Mouse (Mus musculus) CD8-positive naive resting alpha-beta T cell, adult 2 months (primary cell): ENCODE data around the gene Prdx5.
"Not testable (repeated sequence)": the region's sequence is repeated elsewhere in the genome, so short reads cannot be mapped to it uniquely, and the experiment has no call there.

Source experiments
- DNase-seq, 2 experiments: peaks; one replicate each; pipeline ENCODE4 v3.0.0; 2022; ENCODE audit warnings: low read depth in 2 of 2, low spot score in 2 of 2

Gene Prdx5

DNA sequence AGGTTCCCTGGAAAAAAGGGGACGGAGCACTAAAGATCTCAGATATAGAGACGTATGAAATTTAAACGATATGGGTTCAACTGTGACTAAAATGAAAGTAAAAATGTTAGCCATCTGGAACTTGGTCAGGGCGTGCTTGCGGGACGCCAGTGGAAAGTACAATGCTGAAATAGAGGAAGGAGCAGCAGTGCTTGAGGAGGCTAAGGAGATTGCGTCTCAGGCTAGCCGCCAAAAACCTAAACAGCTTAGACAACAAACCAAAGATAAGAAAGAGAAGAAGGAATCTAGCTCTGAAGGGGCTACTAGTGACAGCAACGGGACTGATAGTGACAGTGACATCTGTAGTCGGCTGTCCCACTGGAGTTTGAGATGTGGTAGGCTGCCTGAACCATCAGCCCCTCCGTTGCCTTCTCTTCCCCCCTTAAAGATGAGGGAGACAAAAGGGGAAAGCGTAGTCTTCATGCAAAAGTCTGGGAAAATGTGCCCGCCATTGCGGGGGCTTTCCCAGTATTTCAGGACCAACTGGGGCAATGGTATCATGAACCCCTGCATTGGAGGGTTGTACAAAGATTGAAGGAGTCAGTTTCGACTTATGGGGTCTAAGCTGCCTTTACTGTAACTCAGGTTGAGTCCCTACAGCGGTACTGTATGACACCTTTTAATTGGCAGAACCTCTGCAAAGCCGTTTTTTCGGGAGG is 14.1 kb downstream of the Prdx5 start:
- DNase-seq: not testable (repeated sequence)

DNA sequence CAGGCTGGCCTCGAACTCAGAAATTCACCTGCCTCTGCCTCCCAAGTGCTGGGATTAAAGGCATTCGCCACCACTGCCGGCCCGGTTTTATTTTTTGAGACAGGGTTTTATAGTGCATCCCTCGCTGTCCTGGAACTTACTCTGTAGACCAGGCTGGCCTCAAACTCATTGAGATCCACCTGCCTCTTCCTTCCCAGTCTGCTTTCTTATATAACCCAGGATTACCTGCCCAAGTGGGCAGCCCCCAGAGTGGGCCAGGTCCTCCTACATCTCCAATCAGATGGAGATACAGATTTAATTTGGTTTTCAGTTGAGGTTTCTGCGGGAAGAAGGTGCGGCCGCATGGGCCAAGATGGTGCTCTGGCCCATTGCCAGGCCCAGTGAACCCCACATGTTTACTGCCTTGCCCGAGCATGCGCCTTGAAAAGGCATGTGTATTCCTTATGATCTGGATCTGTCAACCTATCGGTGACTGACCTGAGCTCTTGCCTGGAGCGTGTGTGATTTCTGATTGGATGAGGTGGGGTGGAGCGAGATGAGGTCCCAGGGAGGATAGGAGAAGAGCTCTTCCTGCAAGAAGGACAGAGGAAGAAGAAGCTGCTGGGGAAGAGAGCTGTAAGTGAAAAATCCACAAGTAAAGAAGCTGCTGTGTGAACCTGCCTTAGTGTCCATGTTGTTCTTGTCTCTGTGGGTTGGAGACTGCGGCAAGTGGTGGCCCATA is 16.0 kb downstream of the Prdx5 start:
- DNase-seq: no peak

DNA sequence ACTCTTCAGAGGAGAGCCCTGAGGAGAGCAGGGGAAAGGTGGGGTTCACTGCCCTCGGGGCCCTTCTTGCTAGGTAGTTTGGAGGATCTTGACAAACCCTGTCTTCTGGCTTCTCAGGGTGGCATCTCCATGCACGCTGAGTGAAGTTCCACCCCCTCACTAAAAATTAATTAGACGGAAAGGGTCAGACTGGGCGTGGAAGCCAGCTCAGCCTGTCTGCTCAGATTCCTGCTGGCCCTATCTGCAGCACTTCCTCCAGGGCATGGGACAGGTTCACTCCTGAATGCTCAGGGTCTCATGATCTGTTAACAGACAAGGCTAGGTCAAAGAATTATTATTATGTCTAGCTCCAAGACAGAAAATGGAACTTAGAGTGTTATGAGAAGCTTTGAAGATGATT is 17.4 kb downstream of the Prdx5 start:
- no peak for DNase-seq

DNA sequence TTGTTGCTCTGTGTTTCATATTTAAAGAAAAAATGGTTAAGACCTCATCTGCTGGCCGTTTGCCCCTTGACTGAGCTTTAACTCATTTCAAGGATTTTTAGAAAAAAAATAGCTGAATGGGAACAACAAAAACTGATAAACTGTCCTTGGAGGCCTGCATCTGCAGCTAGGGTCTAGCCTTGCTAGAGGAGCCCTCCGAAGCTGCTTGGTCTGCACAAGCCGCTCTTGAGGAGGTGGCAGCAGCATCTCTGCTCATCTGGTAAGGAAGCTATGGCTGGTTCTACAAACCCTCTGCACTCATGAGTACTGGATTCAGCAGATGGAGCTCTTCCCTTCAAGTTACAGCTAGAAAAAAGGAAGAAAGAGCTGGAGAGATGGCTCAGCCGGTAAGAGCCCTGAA is 31.9 kb downstream of the Prdx5 start:
- DNase-seq: no peak

DNA sequence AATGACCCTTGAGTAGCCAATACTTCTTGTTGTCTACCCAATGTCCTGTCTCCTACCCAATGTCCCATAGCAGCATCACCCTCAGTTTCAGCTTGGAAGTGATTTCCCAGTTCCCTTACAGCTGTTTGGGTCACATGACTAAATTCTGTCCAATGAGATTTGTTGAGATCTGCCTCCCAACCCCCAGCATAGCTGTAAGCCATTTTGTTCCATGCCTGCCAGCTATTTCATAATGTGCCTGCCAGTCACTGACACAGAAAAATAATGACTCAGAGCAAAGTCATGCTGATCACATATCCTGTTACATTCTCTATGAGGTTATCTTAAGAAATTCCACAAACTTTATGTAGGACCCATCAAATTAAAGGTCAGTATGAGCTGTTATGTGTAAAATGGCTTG is 33.1 kb downstream of the Prdx5 start:
- DNase-seq: no peak

DNA sequence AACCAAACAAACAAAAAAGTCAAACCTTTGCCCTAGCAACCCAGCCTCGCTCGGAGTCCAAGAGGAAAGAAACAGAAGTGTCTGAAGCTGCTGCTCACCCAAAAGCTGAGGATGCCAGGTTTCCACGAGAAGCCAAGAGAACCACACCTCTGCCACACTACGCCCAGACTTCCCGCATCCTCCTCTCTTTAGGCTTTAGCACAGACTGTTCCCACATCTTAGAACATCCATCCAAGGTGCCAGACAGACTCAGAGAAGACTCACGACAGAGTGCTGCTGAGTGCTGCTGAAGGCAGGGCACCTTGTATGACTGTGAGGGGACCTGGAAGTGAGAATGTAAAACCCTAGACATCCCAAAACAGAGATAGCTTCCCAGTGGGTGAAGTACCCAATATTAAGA is 34.1 kb downstream of the Prdx5 start:
- DNase-seq: no peak

DNA sequence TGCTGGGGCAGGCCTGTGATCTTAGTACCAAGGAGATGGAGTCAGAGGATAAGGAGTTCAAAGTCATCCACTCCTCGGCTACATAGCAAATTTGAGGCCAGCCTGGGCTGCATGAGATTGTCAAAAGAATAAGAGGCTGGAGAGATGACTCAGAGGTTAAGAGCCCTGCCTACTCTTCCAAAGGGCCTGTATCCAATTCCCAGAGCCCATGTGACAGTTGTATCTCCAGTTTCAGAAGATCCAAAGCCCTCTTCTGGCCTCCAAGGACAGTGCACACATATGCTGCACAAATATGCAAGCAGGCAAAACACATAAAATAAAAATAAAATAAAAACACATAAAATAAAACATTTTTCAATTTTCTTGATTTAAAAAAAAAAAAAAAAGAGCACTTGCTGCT is 35.6 kb downstream of the Prdx5 start:
- DNase-seq: no peak

DNA sequence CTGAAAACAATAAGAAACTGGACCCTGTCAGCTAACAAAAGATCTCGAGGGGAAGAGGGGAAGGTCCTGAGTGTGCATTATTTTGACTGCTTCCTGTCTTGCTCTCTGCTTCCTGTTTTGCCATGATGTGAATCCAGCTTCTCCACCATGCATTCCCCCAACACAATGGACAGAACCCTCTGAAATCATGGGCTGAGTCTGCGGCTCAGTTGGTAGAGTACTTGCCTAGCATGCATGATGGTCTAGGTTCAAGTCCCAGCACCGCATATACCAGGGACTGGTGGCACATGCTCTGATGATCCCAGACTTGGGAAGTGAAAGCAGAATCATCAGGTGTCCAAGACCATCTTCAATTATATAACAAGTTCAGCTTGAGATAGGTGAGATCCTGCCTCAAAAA is 37.2 kb downstream of the Prdx5 start:
- no peak for DNase-seq

DNA sequence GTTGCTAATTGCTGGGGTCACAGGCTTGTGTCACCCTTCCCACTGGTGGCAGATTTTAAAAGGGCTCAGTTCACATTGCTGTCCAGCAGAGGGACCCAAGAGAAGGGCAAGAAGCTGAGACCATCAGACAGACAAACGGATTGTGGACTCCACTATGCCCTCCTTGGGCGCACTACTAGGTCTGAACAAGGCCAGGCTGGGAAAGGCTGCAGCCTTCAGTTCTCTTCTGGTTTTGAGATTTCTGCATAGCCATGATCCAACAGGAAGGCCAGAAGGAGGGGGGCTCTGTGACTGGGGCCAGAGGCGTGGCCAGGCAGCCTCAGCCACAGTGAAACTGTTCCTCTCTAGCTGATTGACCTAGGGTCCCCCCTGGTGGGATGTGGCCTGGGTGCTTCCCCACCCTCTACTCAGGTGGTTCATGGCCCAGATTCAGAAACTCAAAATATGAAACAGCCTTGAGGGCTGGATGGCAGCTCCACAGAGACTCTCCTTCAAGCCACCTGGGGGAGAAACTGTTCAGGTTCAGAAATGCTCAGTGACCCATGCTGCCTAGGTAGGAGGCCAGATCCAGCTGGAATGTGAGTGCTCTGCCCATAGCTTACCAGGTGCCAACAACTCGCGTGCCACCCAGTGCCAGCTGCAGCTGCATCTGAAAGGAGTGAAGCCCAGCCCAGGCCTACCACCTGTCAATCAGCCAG is 38.2 kb downstream of the Prdx5 start:
- peak; percentile 25 to 45 for DNase-seq

DNA sequence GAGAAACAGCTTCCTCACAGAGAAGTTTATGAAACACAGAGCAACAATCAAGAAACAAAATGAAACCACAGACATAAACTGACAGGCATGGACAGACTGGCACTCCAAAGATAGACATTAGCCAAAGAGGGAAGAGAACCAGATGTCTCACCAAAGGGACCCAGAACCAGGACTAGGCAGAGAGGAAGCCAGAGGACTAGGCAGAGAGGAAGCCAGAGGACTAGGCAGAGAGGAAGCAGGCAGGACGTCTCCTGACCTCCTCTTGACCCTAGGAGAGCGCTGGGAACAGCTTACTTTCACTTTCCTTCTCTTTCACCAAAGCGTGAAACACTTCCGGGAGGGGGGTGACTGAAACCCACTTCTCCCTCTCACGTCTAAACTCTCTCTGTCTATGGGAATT is 40.6 kb downstream of the Prdx5 start:
- DNase-seq: peak; percentile 50 to 61

DNA sequence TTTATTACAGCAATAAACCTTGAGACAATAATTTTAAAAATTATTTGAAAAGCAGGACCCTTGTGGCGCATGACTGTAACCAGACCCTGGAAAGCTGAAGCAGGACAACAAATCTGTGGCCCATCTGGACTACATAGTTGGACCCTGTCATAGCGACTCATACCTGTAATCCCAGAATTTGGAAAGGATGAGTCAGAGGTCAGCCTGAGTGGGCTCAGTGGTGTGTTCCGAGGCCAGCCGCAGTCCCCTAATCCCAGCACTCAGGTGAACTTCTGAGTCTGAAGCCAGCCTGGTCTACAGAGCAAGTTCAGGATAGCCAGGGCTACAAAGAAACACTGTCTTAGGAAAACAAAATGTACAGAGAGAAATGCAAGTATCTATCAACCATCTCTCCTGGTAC is 48.5 kb downstream of the Prdx5 start:
- no peak for DNase-seq

DNA sequence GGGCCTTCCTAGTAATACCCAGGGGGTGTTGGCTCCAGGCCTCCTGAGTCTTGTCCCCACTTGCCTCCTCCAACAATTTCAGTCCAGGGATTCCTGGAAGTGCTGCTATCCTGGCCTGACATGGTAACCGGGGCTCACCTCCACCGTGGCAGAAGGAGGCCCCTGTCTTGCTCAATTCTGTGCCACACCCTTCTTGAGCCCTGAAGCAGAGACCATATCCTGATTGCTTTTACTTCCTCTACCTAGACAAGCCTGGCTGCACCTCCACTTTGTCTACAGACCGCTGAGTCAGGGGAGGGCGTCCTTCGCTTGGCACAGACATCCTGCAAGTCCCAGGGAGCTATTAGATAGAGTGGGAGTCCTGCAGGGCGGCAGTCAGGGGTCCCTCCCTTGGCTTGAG is 49.2 kb downstream of the Prdx5 start:
- no peak for DNase-seq

DNA sequence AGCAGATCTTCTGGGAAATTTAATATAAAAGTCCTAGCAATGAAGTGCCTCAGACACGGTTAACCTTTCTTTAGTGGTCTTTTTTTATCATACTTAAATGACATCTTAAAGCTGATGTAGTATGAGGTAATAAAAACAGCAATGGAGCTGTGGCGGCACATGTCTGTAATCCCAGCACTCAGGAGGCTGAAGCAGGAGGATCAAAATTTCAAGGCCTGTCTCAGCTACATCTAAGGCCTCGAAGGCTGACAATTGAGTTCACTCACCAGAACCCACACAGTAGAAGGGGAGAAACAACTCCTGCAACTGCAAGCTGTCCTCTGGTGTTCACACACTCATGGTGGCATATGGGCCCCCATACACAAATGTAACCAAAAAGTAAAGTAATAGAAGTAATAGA is 49.9 kb downstream of the Prdx5 start:
- DNase-seq: no peak

DNA sequence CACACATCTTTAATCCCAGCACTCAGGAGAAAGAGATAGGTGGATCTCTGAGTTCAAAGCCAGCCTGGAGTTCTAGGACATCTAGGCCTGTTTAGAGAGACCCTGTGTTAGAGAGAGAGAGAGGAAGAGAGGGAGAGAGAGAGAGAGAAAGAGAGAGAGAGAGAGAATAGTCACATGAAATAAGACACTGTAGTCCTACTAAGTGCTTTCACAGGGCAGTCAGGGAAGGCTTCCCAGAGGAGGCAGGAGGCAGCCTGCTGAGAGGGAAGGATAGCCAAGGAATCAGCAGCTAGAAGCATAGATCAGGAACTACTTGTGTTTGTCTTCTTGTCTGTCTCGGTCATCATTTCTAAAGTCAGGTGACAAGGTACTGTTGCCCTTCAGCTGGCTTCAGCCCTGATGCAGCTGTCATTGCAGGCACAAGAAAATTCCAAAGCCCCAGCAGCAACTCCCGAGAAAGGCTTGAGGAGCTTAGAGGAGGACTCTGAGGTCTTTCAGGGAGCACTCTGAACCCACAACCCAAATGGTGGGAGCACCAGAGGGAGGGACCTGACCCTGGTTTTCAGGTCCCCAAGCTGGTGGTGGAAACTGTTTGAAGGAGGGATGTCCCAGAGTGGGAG is 50.8 kb downstream of the Prdx5 start:
- no peak for DNase-seq

DNA sequence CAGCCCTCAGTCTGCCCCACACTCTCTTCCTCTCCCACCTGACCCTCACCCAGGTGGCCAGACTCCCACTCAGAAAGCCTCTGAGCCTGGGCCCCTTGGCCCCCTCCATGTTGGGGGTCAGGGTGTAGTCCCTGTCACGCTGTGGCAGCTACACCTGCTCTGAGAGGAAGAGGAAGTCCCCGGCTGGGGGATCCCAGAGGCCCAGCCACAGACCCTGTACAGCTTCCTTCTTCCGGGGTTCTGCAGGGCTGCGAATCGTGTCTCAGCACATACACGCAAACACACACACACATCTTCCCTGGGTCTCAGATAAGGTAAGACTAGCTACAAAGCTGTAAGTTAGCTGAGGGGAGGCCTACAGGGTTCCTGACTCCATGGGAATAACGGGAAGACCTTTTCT is 51.9 kb downstream of the Prdx5 start, which contains the start of gene Ccdc88b:
Gene Ccdc88b, minus strand, starts transcription at position 181 of the 400 bp plus-strand sequence.
- peak; percentile 56 to 72 for DNase-seq

DNA sequence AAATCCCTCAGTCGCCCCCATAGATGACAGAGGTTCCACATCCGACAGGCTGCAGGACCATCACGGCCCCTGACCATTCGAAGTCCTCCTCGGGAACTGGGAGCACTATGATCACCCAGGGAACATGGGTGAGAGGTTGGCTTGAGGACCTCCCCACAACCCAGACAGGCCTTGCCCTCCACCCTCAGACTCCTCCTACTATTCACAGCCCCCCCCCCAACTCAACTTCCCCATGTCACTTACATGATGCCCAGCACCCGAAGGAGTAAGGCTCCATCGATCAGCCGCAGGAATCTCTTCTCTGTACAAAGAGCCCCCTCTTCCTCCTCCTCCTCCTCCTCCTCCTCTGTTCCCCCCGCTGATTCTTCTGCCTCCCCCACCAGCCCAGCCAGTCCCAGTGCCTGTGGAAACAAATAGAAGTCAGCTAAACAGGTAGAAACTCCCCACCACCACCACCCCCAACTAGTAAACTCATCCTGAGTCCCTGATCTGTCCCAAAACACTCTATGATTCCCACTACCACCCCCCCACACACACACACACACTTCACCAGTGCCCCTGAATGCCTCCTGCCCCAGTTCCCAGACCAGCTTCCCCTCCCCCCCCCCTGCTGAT is 52.4 kb downstream of the Prdx5 start:
- no peak for DNase-seq

DNA sequence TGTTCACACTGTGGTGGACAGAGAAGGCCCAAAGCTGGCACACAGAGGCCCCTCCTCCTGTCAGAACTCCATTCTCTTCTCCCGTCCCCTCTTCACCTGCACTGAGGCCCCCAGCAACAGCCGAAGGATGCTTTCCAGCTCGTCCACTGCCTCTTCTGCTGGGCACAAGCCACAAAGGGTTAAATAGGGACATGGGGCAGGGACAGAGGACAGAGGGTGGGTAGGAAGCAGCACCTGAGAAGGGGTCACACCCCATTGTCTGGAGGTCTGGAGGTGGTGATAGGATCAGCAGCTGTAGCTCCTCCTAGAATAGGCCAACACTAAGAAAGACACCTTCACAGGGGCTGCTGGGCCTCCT is 52.9 kb downstream of the Prdx5 start:
- no peak for DNase-seq
